Mouse (Mus musculus) CH12F3 (cell line): ENCODE results near the gene Cpne6.

Source experiments
- in situ Hi-C: fragments of 300-500 bp; cut with MboI; formaldehyde crosslinking; loops from 2 replicates; pipeline ENCODE4 v1.14.3; 2020; ENCODE audit warnings: low sequenced_read_pairs

Cpne6 gene

DNA sequence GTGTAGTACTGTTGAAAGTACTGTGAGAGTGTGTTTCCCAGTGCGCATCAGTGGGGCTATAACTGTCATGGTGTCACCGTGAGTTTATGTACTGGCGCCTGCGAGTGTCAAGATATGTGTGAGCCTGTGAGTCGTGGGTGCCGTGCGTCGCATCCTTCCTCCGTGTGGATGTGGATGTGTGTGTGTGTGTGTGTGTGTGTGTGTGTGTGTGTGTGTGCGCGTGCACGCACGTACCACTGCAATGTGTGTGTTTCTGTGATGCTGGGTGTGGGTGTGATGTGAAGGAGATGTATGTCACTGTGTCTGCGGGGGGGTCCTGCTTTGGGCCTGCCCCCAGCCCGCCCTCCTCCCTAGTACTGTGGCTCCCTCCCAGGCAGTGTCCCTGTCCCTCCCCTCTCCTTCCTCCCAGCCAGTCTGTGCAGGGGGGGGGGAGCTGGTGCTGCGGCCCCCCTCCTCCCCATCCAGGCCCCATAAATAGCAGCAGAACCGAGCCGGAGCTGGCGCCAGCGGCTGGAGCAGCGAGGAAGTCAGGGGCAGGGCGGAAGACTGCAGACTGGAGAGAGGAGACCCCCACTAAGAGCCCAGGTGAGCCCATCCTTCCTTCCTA is at the start of gene Cpne6:
TSS of gene Cpne6 (plus strand) at position 321 of the 607 bp plus-strand sequence.
- in situ Hi-C loops = no loop called here

GRCm38 (mm10) chr14:55461757-55462156 is 48.5 kb upstream of the Cpne6 start:
- in situ Hi-C loops = no loop called here

GRCm38 (mm10) chr14:55466481-55466880 is 43.8 kb upstream of the Cpne6 start:
- in situ Hi-C loops = no loop called here

- in situ Hi-C loops = no loop called here
Observed at GRCm38 (mm10) chr14:55467108-55467507, 43.1 kb upstream of the Cpne6 start.

- in situ Hi-C loops = no loop called here
Observed at GRCm38 (mm10) chr14:55468301-55468741, 41.9 kb upstream of the Cpne6 start.

DNA sequence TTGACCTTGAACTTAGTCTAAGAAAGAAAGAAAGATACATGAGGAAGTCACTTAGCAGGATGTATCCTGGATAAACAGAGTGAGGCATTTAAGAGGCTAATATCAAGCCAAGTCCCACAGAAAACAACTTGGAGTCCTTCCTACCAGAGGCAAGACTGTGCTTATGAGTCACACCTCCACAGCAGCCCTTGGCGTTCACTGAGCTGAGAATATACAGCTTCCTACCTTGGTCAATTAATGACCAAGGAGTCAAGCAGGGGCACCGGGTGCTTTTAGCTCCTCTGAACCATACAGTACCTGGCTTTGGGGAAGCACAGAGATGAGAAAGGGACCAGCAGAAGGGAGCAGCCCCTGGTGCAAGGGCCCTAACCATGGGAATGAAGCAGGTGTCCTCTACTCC is 41.2 kb upstream of the Cpne6 start:
- in situ Hi-C loops = no loop called here

DNA sequence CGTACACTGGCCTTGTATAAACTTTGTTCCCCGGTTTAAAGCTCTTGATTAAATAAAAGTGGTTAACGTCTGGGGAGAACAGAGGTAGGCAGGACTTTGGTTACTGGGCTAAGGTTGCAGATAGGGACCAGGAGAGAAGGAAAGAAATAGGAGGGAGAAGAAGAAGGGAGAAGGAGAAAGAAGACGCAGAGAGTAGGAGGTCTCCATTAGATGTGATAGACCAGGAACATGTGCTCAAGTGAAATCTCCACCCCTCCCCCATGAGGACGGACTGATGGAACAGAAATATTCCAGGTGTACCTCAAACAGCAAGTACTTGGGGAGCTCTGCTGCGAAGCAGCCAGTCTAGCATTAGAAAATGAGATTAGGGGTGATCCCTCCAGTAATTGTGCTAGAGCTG is 40.4 kb upstream of the Cpne6 start:
- in situ Hi-C loops = no loop called here

DNA sequence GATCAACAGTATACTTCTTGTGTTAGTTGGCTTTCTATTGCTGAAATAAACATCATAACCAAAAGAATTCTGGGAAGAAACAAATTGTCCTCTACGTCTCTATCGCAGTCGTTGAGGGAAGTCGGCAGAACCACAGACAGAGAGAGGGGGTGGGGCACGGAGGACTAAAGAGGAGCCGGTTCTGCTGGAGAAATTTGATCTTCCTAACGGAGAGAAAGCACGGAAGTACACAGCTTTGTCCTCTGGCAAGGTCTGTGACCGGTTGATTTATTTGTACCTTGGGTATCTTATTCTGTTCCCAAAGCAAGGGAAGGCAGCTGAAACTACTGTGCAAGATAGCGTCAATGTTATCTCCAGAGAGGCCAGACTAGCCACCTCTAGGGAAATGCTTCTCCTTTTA is 39.4 kb upstream of the Cpne6 start:
- in situ Hi-C loops = no loop called here

GRCm38 (mm10) chr14:55475654-55476053 is 34.6 kb upstream of the Cpne6 start:
- in situ Hi-C loops = no loop called here

DNA sequence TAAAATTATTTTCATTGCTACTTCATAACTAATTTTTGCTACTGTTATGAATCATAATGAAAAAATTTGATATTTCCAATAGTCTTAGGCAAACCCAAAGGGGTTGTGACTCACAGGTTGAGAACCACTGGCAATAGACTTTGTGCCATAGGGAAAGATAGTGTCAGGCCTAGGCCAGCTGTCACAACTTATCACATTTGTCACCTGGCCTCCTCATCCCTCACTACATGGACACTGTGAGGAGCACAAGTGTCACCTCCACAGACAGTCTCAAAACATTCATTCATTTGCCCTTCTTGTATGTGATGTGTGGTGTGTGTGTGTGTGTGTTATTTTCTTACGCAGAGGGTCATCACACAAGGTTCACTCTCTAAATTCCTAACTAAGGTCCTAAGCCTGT is 32.8 kb upstream of the Cpne6 start:
- in situ Hi-C loops = no loop called here

GRCm38 (mm10) chr14:55477829-55478228 is 32.4 kb upstream of the Cpne6 start:
- in situ Hi-C loops = no loop called here

DNA sequence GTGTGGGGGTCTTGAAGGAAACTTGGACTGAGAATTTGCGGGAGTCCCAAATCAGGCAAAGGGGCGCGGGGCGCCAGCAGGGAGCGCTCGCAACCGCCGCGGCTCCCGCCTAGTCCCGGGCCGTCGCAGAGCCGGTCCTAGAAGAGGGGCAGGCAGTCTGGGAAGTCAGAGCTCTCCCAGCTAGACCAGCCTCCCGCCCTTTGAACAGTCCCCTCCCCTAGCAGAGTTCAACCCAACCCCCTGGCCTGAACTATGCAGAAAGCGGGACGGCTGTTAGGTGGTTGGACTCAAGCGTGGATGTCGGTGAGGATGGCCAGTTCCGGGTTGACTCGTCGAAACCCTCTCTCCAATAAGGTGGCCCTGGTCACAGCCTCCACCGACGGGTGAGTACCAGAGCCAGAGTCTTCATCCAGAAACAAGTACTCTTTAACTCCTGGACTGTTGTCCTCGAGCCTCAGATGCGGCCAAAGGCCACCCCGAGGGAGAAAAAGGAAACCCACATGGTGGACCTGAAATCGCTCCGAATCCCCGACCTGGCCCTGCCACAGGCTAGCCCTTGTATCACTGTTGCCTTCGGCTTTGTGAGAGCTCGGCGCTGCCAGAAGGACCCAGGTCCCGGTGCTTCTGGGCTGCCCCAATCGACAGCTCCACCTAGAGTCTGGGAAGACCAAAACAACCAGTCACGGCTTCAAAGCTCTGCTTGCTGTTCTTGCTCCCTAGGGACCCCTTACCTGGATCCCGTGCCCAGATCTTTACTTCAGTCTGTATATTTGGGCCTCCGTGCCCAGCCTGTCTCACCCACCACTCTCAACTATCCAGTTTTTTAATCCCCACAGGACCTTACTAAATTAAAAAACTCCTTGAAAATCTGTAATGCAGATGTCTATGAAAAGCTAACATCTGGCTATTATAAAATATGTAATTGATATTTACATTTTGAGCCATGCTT is 31.3 kb upstream of the Cpne6 start, which contains the start of gene Dhrs4:
TSS of gene Dhrs4 (plus strand) at position 108 of the 949 bp plus-strand sequence.
- in situ Hi-C loops = no loop called here

- in situ Hi-C loops = no loop called here
Observed at GRCm38 (mm10) chr14:55479629-55480028, 30.6 kb upstream of the Cpne6 start.

GRCm38 (mm10) chr14:55484430-55485085 is 25.7 kb upstream of the Cpne6 start:
- in situ Hi-C loops = no loop called here

DNA sequence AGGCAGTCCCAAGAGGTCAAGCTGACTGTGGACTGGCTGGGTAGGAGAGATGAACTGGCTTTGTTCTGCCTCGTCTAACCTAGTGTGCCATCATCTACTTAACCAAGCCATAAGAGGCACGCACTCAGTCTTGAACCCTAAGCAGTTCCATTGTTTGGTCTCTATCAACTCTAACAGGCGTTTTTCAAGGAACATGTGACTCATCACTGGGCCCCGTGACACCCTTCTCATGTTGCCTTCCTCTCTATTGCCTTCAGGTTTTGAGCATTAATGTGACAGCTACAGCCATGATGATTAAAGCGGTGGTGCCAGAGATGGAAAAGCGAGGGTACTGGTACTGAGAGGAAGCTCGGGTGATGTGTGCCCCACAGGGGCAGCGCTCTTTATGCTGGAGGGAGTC is 23.4 kb upstream of the Cpne6 start:
- in situ Hi-C loops = no loop called here

GRCm38 (mm10) chr14:55490361-55491201 is 19.7 kb upstream of the Cpne6 start, which contains the start of gene Carmil3:
Carmil3 (plus strand) TSS chr14:55490651.
- in situ Hi-C loops = no loop called here

DNA sequence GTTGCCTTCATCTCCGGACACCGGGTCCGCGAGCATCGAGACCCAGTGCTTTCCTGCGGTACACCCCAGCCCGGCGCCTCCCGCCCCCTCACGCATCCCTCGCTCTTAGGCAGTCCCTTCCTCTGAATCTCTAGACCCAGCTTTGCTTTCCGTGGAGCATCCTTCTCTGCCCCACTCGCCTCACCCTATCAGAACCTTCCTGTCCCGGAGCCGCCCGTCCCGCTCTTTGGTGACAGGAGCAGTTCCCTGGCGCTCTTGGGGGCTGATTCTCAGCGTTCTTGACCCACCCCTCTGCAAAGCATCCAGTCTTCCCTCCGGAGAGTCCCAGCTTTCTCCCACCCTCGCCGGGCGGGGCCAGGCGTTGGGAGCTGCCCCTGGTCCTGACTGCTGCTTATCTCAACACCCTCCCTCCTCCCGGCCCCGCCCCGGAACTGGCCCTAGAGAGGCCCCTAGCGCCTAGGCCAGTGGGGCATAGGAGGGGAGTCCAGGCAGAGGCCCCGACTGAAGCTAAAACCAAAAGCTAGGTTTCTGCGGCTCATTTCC is 18.9 kb upstream of the Cpne6 start:
- in situ Hi-C loops = no loop called here

GRCm38 (mm10) chr14:55492103-55492502 is 18.1 kb upstream of the Cpne6 start:
- in situ Hi-C loops = no loop called here

GRCm38 (mm10) chr14:55495509-55496240 is 14.6 kb upstream of the Cpne6 start:
- in situ Hi-C loops = no loop called here
